Mouse (Mus musculus) left cerebral cortex, adult 8-10 months (tissue): ENCODE data around the gene Ccdc182. TPM values are rescaled to one million over a fixed set of nuclear protein-coding genes. Genes with fewer than 3 reads are reported as not detected.

ENCODE experiments used
- DNase-seq, 2 experiments: peaks; one replicate each; pipeline ENCODE4 v3.0.0; 2022; ENCODE audit warnings: low spot score in 2 of 2
- total RNA-seq, 4 experiments: library from RNA; stranded (reverse); gene quantifications; 2 replicates each; pipeline ENCODE4 v1.2.4; 2022

Gene Ccdc182
- total RNA-seq, 4 experiments from 2014 or later: not detected

DNA sequence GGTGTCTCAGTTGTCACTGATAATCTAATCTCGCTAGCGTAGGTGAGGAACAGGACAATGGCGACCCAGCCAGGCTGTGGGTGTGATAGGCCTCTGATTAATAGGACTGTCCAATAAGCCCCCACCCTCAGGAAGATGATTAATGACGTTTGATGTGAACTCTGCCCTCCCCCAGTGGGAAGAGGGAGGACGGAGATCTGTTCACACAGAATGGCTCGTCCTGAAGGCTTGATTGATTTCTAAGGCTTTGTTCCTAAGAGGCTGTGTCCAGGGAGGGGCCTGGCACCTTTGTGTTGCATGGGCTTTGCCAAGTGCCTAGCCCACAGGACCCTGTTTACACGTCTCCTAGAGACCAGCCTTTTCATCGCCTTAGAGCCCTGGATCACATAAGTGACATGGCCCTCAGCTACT, 13.4 kb upstream of the Ccdc182 start:
- no peak for DNase-seq

DNA sequence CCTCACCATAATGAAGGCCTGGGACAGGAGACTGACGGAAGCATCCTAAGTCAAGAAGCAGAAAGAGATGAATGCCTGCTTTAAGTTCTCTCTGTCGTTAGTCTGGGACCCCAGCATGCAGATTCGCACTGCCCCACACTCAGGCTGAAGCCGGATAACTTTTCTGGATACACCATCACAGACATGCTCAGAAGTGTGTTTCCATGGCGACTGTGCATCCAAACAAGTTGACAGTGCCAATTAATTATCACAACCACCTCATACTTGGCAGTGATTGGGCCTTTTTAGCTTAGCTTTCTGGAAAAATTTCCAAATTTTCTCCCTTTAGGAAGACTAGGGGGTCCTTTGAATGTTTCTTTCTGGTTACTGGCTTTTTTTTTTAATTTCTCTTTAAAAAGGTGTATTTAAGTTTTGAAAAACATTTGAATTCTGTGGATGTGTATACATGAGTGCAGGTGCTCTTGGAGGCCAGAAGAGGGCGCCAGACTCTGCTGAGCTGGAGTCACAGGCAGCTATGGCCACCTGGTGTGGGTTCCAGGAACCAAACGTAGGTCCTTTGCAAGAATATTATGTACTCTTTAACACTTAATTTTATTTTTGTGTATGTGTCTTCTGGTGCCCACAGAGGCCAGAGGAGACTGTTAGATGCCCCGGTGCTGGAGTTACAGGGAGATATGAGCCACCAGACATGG, 12.3 kb upstream of the Ccdc182 start:
- DNase-seq: no peak

DNA sequence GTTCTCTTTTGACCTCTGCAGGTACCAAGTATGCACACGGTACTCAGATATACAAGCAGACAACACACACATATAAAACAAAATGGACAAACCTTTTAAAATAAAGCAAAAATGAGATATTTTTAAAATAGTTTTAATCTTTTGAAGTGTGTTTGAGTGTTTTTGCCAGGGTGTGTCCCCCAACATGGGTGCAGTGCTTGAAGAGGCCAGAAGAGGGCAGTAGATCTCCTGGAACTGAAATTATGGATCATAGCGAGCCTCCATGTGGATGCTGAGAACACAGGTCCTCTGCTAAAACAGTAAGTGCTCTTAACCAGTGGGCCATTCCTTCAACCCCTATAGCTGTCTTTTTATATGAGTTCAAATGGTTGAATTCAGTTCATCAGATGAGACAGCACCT, 11.3 kb upstream of the Ccdc182 start:
- no peak for DNase-seq

DNA sequence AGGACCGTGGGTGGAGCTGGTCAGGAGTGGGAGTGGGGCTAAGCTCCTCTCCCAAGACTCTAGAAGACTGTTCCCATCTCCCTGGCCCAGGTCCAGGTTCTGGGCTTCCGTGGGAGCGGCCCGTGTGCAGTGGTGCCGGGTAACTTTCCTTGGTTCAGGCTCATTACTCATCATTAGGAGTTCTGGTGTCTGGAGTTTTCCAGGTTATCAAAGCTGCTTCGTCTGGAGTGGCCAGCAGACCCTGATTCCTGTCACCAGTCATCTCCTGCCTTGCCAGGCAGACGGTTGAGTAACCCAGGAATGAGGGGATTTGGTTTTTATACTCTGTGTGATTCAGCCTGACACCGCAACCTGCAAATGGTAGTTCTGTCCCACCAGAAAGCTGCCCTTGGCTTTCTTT, 7.8 kb upstream of the Ccdc182 start:
- no peak for DNase-seq

DNA sequence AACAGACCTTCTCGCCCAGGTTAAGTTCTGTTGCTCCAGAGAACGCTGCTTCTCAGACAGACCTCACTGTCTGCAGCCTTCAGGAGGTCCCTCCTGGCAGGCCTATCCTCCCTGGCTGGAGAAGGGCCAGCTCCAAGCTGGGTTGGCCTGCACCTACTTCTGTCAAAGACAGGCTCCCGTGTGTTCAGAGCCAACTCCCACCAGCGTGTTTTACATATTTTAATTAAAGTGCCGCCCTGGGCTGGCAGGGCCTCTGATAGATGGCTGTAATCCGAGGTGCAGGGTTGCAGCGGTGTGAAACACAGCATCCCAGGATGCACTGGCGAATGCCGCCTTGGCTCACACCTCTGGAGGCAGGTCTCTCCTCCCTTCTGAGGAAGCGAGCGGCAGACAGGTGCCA, 5.5 kb upstream of the Ccdc182 start:
- DNase-seq: no peak

DNA sequence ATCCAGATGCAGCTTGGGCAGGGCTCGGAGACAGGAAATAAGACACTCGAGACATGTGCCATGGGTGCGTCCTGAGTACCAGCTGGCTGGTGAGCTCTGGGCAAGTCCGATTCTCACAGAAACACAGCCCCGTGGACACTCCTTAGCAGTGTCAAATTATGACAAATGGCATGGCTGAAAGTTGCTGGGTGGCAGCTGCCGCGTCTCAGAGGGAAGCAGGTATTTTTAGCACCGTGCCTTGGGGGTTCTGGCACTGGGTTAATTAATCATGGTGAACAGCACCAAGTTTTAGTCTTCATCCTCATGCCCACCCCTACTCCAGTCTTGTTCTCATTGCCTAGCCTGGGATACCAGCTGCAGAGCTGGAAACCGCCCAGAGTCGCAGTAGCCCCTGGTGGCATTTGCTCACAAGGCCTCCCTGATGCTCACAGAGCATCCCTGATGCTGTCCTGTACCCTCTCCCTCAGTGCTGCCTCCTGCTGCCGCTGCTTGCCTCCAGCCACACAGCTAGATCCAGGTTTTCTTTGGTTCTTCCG, 5.0 kb upstream of the Ccdc182 start:
- no peak for DNase-seq

DNA sequence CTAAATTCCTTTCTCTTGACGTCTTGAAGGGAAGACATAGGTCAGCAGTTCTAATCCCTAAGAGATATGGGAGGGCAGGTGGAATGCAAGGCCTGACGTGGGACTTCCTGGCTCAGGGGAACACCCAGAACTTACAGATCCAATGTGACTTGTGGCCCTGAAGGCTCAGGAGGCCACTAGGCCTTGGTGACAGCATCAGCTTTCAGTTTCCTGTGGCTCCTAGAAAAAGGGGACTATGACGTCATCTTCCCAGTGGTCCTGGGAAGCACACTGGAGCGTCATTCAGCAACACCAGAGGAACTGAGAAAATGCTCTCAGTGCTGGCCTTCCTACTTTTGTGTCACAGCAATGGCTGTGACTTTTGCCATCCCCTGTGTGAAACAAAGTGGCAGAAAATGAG, 2.6 kb upstream of the Ccdc182 start:
- no peak for DNase-seq

DNA sequence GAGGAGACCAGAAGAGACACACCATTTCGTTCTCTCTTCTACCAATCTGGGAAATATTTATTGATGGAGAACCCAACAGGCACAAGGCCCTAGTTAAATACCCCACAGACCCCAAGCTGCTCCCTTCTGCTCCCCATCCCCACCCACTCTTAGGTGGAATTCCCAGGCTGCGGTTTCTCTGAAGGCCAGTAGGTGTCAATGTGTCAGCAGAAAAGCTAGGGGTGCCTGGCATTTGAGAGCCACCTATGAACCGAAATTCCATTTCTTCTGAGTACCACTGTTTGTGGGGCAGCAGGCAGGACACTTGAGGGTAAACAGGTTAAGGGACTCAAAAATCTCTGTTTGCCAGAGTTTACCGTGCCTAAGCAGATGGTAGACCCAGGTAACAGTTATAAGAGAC, 2.2 kb upstream of the Ccdc182 start:
- DNase-seq: no peak

DNA sequence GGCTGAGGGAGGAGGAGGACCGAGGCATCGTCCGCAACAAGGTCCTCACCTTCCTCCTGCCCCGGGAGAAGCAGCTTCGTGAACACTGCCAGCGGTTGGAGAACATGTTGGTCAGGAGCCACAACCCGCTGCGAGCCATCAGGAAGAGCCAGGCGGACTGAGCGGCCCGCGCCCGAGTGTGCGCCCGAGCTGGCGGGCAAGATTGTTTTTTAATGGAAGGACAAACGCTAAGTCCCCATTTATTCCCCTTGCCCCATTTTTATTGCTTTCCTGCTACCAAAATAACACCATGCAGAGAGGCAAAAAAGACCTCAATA, 494 bp downstream of the Ccdc182 start:
- DNase-seq: no peak

DNA sequence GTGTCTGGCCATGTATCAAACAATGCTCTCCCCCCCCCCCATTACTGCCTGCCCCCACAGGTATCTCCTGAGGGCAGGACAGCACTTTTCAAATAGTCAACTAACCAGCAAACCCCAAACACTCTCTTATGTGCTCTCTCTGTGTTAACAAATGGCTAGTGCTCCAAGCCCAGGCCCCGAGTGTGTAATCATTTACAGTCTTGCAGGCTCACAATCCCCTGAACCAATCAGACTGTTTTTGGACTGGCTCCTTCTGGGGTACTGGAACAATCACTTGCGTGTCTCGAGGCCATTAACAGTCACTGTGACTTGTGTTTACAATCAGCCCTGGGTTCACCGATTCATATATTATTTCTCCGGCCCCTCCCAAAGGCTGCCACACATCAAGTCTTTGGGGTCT, 1.4 kb downstream of the Ccdc182 start:
- no peak for DNase-seq

DNA sequence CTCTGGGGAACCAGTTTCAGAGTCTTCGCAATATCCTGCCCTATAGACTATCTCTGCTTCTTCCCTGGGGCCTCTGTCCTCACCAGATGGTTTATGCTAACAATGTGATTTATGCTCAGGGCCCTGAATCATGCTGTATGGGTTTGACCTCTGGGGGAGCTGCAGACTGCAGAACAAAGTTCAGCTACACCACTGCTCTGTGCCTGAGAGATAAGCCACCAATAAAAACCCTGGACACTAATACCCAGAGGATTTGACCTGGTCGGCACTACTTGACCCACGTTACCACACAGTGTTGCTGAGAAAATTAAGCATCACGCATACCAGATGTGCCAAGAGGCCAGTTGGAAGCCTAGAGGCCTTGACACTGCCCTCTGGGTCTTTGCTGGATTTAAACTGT, 3.7 kb downstream of the Ccdc182 start:
- no peak for DNase-seq

DNA sequence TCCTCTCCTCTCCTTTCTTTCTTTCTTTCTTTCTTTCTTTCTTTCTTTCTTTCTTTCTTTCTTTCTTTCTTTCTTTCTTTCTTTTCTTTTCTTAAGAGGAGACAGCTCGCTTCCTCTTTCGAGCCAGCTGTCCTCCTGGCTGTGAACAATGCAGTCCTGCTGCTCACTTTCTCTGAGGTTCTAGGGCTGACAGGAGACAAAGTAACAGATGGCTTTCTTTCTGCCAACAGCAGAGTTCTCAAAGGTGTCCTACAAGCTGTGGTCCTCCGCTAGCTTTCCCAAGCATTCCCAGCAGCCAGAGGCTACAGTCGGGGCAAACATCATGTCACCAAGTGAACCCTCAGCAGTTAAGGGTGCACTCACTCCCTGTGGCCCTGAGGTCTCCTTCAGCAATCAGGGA, 5.5 kb downstream of the Ccdc182 start:
- no peak for DNase-seq

DNA sequence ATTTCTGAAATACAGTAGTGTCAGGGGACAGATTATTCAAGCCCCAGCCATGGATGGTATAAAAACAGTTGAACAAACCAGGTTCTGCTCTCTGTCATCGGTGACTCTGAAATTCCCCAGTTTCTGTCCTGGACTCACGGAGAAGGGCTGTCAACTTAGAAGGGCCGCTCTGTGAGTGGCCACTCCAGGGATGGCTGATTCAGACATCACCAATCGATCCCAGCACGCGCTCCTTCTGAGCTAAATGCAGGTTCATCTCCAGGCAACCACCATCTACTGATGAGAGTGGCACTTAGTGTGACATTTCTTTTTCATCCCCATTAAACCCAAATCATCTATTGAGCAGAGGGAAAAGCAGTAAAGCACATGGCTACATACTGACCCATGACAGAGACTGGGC, 7.8 kb downstream of the Ccdc182 start:
- no peak for DNase-seq

DNA sequence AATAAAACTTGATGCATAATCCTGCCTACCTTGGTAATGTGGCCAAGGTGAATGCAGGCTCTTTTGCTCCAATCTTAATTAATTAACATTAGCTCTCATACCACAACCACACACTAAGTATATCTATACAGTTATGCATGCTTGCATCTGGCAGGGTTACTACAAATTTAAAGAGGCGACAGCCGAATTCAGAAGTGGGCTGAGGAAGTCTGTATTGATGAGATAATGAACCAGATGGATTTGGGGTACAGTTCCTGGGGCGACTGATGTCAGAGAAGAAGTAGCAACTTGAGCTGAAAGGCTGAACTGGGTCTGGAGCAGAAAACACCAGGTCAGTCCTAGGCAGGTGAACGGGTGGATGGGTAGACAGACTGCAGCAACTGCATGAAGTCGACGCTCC, 11.9 kb downstream of the Ccdc182 start:
- DNase-seq: no peak

DNA sequence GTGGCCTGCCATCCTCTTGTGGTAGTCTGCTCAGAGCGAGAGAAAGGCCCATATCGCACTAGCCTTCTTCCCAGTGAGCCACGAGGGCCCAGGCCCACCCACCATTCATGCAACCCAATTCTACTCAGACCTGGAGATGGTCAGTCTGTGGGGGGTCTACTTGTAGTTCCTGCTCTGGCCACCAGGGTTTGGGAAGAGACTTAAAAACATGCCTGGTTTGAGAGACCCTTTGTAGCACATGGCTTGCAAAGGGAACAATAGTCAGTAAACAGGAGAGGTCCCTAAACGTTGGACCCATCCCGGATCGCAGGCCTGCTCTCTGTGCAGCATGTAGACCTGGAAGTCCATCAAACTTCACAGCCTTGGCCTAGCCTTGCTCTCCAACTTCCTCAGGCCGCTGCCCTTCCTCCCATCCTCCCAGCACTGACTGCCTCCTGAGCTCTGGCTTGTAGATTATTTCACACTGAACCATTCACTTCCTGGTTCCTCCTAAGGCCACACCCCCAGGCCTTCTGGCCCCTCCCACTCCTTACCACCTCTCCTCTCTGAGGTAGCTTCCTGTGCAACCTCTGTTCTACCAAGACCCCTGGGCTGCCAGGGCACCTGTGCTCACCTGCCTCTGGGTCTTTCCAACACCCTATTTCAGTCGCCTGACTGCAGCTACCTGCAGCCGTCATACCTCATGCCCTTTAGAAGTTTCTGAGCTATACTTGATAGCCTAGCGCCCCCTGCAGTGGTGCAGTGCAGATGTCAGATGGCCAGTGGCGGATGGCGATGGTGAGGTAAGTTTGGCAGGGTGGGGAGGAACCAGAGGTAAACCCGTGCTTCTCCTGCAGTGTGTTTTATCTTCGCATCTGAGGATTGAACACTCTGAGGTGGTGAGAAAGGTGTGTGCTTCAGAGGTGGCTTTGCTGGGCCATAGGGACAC, 14.0 kb downstream of the Ccdc182 start:
- no peak for DNase-seq

DNA sequence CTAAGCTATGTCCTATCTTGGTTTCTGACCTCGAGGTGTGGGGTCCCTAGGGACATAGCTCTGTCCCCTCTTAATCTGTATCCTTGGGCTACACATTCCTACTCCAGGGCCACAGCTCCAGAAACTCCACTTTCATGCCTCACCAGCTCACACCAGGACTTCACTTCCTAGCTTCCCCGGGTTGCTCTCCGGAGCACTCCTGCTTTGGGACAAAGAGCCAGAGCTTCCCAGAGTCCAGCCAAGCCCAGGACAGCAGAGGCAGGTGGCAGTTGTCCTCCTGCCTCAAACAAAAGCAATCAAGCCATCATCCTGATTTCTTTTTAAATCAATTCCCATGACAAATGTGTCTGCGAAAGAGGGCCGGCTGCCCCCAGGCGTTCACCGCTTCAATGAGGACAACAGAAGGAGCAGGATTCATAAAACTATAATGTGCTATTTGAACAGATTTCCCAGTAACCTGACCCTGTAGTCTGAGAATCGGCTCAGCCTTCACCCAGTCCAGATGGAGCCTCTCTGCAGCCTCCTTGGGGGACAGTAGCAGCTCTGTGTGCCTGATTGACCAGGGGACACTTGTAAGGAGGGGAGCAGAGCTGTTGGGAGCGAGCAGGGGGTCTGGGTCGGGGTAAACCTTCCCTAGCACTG, 15.3 kb downstream of the Ccdc182 start:
- no peak for DNase-seq

DNA sequence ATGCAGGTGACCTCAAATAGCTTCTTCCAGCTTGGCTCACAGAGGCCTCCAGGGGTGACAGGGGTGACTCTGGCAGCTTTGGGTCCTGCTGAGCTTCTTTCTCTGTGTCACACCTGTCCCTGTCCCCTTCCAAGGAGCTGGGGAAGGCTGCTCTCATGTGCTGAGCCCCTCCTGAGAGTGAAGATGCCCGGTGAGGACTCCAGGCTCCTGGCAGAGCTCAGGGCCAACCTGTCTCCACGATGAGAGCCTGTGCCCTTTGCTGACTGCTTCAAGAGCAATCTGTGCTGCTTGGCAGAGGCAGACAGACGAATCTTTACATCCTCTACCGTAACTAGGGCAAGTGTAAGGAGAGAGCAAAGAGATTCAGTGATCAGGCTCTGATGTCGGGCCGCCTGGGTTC, 16.9 kb downstream of the Ccdc182 start:
- DNase-seq: no peak

DNA sequence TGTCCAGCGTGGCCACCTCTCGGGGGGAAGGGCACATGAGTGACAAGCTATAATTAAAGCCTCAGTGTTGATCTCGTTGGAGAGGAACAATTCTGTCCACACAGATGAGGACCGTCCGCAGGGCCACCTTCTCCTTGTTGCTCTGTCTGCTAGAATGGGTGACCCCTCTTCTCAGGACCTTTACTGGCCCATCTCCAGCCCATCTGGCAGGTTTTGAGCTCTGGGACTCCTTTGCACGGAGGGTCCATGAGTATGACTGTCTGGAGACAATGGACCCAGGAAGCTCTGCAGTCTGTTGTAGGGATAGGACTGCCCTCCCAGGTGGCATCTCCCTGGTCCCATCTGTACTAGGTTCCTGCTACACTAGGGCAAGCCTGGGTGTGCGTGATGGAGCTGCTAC, 17.7 kb downstream of the Ccdc182 start:
- DNase-seq: no peak

DNA sequence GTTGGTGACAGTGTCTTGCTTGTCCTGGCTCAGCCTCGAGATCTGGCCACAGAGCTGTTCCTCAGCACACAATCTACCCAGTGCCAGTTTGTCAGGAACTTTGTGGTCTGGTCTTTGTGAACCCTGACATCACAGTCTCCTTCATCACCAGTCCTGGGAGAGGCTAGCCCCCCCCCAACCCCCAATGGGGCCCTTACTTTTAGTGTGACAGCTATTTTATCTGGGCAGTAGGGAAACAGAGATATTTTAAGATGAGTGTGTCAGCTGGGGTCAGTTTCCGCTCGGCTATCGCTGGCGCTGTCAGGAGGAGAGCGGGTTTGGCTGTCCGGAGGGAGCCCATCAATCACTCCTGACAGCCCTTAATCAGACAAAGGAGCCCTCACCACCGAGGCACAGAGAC, 19.7 kb downstream of the Ccdc182 start:
- no peak for DNase-seq

DNA sequence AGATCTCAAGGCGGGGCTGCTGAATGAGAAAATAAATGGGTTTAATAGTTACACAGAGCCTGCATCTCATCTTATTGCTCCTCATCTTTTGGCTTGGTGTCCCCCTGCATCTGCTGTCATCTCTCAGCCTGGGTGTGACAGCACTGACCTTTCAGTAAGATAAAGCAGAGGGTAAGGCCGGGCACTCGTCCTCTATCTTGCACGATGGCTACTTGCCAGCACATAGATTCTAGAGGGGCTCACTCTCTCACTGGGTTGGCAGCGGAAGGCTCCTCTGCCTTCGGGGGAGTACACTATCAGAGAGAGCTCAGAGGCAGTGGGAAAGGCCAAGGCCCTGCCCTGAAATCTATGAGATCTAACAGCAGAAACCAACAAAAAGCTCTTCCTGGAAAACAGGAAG, 20.6 kb downstream of the Ccdc182 start:
- no peak for DNase-seq

DNA sequence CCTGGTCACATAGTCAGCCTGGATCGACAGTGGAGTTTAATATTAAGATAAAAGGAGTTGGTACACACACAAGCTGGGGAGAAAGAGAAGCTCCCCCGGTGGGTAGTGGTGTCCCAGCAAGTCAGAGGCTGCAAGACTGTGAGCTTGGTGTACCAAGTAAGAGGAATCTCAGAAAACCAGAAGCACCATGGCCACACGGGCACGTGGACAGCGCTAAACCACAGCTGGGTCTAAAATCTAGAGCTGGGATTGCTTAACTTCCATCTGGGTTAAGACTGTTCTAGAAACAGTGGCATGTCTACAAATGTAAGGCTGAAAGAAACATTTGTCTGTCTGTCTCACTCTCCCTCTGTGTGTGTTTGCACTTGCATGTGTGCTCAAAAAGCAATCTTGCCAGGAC, 21.5 kb downstream of the Ccdc182 start:
- DNase-seq: no peak

DNA sequence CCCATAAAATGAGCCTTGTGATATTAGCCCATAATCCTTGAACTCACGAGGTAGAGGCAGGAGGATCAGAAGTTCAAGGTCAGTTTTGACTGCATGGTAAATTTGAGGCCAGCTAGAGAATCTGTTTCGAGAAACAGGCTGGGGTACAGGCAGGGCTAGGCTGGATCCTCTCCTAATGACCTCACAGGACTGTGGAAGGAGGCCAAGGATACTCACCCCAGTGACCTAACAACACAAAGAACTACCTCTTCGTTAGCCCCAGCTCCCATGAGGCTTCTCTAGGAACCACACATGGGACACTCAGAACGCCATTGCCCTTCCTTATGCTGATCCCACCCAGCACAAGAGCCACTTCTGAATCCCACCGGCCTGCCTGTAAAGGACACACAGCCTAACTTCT, 25.0 kb downstream of the Ccdc182 start:
- no peak for DNase-seq
